Mouse (Mus musculus): ENCODE results near the gene Ung. TPM values are rescaled to one million over a fixed set of nuclear protein-coding genes. Genes with fewer than 3 reads are reported as not detected.
A peak's percentile ranks its signal among the peaks of the same experiment; 100 is the strongest.

Gene Ung
- total and polyA plus RNA-seq, 2 experiments from 2014 or later = 6.7 to 9.1 TPM

DNA sequence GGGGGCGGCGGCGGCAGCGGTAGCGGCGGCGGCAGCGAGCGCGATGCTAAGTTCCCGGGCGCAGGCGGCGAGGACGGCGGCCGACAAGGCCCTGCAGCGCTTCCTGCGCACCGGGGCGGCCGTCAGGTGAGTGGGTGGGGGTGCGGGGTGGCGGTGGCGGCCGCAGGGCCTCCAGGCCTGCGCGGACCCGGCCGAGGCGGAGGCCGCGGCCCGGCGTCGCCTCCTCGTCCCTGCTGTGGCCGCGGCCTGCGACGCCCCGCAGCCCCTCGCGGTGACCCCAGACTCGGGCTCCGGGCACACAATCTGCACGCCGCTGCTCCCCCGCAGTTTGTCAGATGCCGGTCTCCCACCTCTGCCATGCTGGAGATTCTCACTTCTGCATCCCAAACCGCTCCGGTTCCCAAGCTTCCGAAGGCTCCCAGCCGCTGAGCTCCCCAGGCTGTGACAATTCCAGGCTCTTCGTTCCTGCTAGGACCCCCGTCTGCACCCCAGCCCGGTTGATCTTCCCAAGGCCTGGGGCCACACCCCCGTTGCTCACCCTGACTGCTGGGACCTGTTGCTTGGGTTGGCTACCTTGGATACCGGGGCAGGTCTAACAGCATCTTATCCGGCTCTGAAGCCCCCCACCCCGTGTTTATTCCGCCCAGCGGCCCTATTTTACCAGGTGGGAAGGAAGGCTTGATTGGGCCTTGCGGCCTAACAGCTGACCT is 29.6 kb upstream of the Ung start:
- 2% methylated on average over 47 of the region's 64 CpGs for WGBS
- H3K36me3 ChIP-seq (ENCODE audit: insufficient read depth) = peaks cover 16% of the 10 kb centered on the region; the same call in 1 of the 2 replicates
- H3K9me3 ChIP-seq (ENCODE audit: low read length) = no peaks in the 10 kb centered on the region
- DNase-seq (no peak), ATAC-seq (peak; percentile 53)
- H3K4me2 ChIP-seq (ENCODE audit: low read depth) = peak overlapping the region; percentile 96
- H3K27ac ChIP-seq (ENCODE audit: low read depth, low read length) = peak overlapping the region; percentile 77
- no peak for TF ChIP-seq CTCF (IDR thresholded peaks at IDR 0.05; ENCODE audit: low read depth)
- peak overlapping the region; percentile 92 for H3K9ac ChIP-seq
- peak overlapping the region; percentile 88 for H3K4me3 ChIP-seq (ENCODE audit: low read depth, low read length)
- peaks cover 10% of the 10 kb centered on the region; the same call in 1 of the 2 replicates for H3K4me1 ChIP-seq (ENCODE audit: insufficient read depth)
- no peaks in the 10 kb centered on the region for H3K27me3 ChIP-seq (ENCODE audit: insufficient read depth, low read length)

- no peak overlapping the region for H3K27ac ChIP-seq (ENCODE audit: low read depth, low read length)
- H3K4me2 ChIP-seq (ENCODE audit: low read depth) = no peak overlapping the region
- no peak overlapping the region for H3K4me3 ChIP-seq (ENCODE audit: low read depth, low read length)
- no peak for TF ChIP-seq CTCF (IDR thresholded peaks at IDR 0.05; ENCODE audit: low read depth)
- H3K4me1 ChIP-seq (ENCODE audit: insufficient read depth) = peaks cover 10% of the 10 kb centered on the region; the same call in 1 of the 2 replicates
- WGBS = 82% methylated on average over 4 of the region's 4 CpGs
- ATAC-seq = no peak
- no peak overlapping the region for H3K9ac ChIP-seq
- no peaks in the 10 kb centered on the region for H3K9me3 ChIP-seq (ENCODE audit: low read length)
- no peaks in the 10 kb centered on the region for H3K27me3 ChIP-seq (ENCODE audit: insufficient read depth, low read length)
- H3K36me3 ChIP-seq (ENCODE audit: insufficient read depth) = peaks cover 30% of the 10 kb centered on the region
- no peak for DNase-seq
Measured at GRCm38 (mm10) chr5:114101873-114102272, 28.3 kb upstream of the Ung start.

- Histone ChIP-seq H3K9me3 (ENCODE audit: low read length) (no peaks in the 10 kb centered on the region), H3K4me3 (ENCODE audit: low read depth, low read length) (no peak overlapping the region), H3K4me1 (ENCODE audit: insufficient read depth) (peaks cover 10% of the 10 kb centered on the region; the same call in 1 of the 2 replicates), H3K36me3 (ENCODE audit: insufficient read depth) (peaks cover 37% of the 10 kb centered on the region), H3K27me3 (ENCODE audit: insufficient read depth, low read length) (no peaks in the 10 kb centered on the region), H3K9ac (no peak overlapping the region), H3K27ac (ENCODE audit: low read depth, low read length) (no peak overlapping the region), H3K4me2 (ENCODE audit: low read depth) (no peak overlapping the region)
- no peak for TF ChIP-seq CTCF (IDR thresholded peaks at IDR 0.05; ENCODE audit: low read depth)
- no peak for DNase-seq
- no peak for ATAC-seq
- 67% methylated on average over 1 of the region's 1 CpGs for WGBS
Measured at GRCm38 (mm10) chr5:114102807-114103206, 27.4 kb upstream of the Ung start.

- no peak overlapping the region for H3K9ac ChIP-seq
- H3K27me3 ChIP-seq (ENCODE audit: insufficient read depth, low read length) = no peaks in the 10 kb centered on the region
- DNase-seq (no peak), ATAC-seq (no peak)
- no peak for TF ChIP-seq CTCF (IDR thresholded peaks at IDR 0.05; ENCODE audit: low read depth)
- 91% methylated on average over 16 of the region's 16 CpGs for WGBS
- H3K4me3 ChIP-seq (ENCODE audit: low read depth, low read length) = no peak overlapping the region
- H3K4me2 ChIP-seq (ENCODE audit: low read depth) = no peak overlapping the region
- 0 out of 2 replicates have a peak, but pooled peaks cover 3% of the 10 kb centered on the region for H3K4me1 ChIP-seq (ENCODE audit: insufficient read depth)
- peaks cover 71% of the 10 kb centered on the region for H3K36me3 ChIP-seq (ENCODE audit: insufficient read depth)
- H3K9me3 ChIP-seq (ENCODE audit: low read length) = no peaks in the 10 kb centered on the region
- no peak overlapping the region for H3K27ac ChIP-seq (ENCODE audit: low read depth, low read length)
Measured at GRCm38 (mm10) chr5:114106391-114106935, 23.7 kb upstream of the Ung start.

- DNase-seq (no peak), ATAC-seq (no peak)
- H3K27ac ChIP-seq (ENCODE audit: low read depth, low read length) = no peak overlapping the region
- 87% methylated on average over 6 of the region's 6 CpGs for WGBS
- TF ChIP-seq CTCF (IDR thresholded peaks at IDR 0.05; ENCODE audit: low read depth) = no peak
- no peaks in the 10 kb centered on the region for H3K27me3 ChIP-seq (ENCODE audit: insufficient read depth, low read length)
- no peaks in the 10 kb centered on the region for H3K4me1 ChIP-seq (ENCODE audit: insufficient read depth)
- H3K4me2 ChIP-seq (ENCODE audit: low read depth) = no peak overlapping the region
- H3K36me3 ChIP-seq (ENCODE audit: insufficient read depth) = peaks cover 81% of the 10 kb centered on the region
- H3K4me3 ChIP-seq (ENCODE audit: low read depth, low read length) = no peak overlapping the region
- H3K9ac ChIP-seq = no peak overlapping the region
- no peaks in the 10 kb centered on the region for H3K9me3 ChIP-seq (ENCODE audit: low read length)
Measured at GRCm38 (mm10) chr5:114113334-114113733, 16.9 kb upstream of the Ung start.

DNA sequence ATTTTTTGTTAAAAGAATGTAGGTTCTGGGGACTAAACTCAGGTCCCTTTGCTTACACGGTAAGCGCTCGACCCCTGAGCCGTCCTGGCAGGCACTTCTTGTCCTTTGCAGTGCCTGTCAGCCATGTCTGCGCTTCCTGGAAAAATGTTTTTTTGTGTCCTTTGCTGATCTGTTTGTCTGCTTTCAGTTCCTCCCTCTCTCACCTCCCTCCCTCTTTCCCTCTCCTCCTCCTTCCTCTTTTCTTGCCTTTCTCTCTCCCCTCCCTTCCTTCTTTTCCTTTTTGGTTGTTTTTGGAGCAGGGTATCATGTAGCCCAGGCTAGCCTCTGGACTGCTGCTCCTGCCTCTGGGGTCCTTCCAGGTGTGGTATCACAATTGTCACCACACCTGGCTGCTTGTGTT is 15.2 kb upstream of the Ung start:
- Histone ChIP-seq H3K36me3 (ENCODE audit: insufficient read depth) (peaks cover 77% of the 10 kb centered on the region), H3K4me3 (ENCODE audit: low read depth, low read length) (no peak overlapping the region), H3K27me3 (ENCODE audit: insufficient read depth, low read length) (no peaks in the 10 kb centered on the region), H3K9ac (no peak overlapping the region), H3K4me2 (ENCODE audit: low read depth) (no peak overlapping the region), H3K27ac (ENCODE audit: low read depth, low read length) (no peak overlapping the region), H3K4me1 (ENCODE audit: insufficient read depth) (no peaks in the 10 kb centered on the region), H3K9me3 (ENCODE audit: low read length) (no peaks in the 10 kb centered on the region)
- ATAC-seq = no peak
- no peak for DNase-seq
- WGBS = 89% methylated on average over 5 of the region's 5 CpGs
- TF ChIP-seq CTCF (IDR thresholded peaks at IDR 0.05; ENCODE audit: low read depth) = no peak

DNA sequence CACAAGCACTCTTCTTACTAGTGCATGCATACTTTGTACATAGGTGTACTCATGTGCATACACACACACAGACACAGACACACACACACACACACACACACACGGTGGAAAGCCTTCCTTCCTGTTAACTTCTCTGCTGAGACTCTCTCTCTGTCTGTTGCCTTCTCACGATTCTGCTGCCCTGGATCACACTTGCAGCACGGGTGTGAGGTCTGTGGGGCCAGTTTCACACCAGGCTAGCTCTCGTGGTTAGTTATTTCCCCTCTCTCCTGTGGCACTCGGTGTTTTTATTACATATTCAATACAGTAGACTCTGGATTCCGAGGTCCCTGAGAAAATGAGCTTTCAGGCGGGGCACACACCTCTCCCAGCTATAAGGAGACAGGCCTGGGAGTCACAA is 13.6 kb upstream of the Ung start:
- H3K4me3 ChIP-seq (ENCODE audit: low read depth, low read length) = no peak overlapping the region
- no peak overlapping the region for H3K27ac ChIP-seq (ENCODE audit: low read depth, low read length)
- no peak for ATAC-seq
- WGBS = 84% methylated on average over 7 of the region's 7 CpGs
- H3K36me3 ChIP-seq (ENCODE audit: insufficient read depth) = peaks cover 78% of the 10 kb centered on the region
- no peaks in the 10 kb centered on the region for H3K9me3 ChIP-seq (ENCODE audit: low read length)
- no peaks in the 10 kb centered on the region for H3K27me3 ChIP-seq (ENCODE audit: insufficient read depth, low read length)
- H3K4me2 ChIP-seq (ENCODE audit: low read depth) = no peak overlapping the region
- no peak for DNase-seq
- no peaks in the 10 kb centered on the region for H3K4me1 ChIP-seq (ENCODE audit: insufficient read depth)
- TF ChIP-seq CTCF (IDR thresholded peaks at IDR 0.05; ENCODE audit: low read depth) = no peak
- no peak overlapping the region for H3K9ac ChIP-seq
